Mouse (Mus musculus): ENCODE results near the gene Nt5m.

GRCm38 (mm10) chr11:59872124-59872523, 32.9 kb downstream of the Nt5m start:
- TF ChIP-seq POLR2A (IDR thresholded peaks at IDR 0.05; ENCODE audit: borderline replicate concordance, extremely low read depth, insufficient read depth, insufficient read length, poor library complexity, severe bottlenecking) (no peak), CTCF (IDR thresholded peaks at IDR 0.05; ENCODE audit: borderline replicate concordance, extremely low read depth, insufficient read depth, insufficient read length) (no peak)
